Mouse (Mus musculus): ENCODE results near the gene Zfp90.
A peak's percentile ranks its signal among the peaks of the same experiment; 100 is the strongest.

The Zfp90 gene

DNA sequence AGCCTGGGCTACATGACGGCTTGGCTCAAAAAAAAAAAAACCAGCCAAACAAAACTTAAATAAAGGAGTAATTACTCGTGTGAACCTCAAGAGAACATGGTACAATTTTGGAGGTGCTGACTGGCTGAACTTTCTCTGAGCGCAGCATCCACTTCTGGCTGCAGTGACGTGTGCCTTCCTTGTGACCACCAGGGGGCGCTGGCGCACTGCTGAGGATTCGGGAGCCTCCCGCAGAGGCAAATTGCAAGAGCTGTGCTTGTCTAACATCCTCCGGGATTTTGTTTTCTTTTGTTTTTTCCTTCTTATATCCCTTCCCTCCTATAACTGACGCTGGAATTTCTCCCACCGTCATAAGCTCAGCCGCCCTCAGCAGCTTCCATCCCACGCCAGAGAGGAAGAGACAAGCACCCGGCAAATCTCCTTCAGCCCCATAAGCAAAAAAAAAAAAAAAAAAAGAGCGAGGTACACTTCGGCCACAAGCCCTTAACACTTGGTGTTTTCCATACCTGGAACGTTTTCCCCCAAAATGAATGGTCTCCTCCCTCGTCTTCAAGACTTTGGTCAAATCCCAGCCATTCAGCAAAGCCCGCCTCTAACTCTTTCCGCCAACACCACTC is 17.9 kb downstream of the Zfp90 start:
- DNase-seq (ENCODE audit: low read depth, low spot score) = peak; percentile 72

DNA sequence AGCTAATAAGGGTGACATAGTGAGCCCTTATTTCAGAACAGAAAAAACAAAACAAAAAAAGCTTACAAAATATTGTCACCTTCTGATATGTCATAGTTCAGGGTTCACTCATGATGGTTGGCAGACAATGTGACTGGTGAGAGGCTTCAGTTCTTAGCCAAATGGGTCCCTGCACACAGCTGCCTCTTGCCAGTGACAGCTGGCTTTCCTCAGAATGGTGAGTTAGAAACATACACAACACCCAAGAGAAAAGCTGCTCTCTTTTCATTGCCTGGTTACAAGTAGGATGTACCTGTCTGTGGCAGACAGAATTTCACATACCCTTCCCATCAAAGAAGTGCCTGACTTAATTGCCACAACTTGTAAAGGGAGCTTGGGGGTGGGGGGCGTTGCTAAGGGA is 18.5 kb downstream of the Zfp90 start:
- no peak for DNase-seq (ENCODE audit: low read depth, low spot score)

DNA sequence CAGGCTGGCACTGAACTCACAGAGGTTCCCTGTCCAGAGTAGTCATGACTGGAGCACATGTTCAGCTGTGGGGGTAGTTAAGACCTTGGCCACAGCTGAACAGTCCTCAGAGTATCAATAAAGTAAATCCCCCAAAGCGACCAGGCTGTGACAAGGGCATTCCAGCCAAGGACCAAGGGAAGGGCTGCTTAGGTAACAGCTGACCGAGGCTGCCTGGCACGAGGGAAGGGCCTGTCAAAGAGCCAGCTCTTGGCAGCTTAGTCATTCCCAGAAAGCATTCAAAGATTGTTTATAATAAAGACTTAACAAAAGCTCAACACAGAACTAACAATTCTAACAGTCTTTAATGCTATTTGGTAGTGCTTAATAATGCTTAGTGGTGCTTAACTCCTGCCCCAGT is 22.7 kb downstream of the Zfp90 start:
- no peak for DNase-seq (ENCODE audit: low read depth, low spot score)

DNA sequence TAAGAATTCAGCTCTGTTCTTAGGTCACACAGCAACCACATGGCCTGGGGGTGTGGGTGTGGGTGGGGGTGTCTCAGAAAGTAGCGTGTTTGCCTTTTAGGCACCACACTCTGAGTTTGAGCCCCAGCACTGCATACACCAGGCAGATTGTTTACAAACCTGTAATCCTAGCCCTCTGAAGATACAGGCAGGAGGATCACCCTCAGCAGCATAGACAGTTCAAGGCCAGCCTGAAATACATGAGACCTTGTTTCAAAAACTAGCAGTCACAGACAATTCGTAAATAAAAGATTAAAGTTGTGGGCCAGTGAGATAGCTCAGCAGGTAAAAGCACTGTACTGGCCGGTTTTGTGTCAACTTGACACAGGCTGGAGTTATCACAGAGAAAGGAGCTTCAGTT is 25.0 kb downstream of the Zfp90 start:
- no peak for DNase-seq (ENCODE audit: low read depth, low spot score)

DNA sequence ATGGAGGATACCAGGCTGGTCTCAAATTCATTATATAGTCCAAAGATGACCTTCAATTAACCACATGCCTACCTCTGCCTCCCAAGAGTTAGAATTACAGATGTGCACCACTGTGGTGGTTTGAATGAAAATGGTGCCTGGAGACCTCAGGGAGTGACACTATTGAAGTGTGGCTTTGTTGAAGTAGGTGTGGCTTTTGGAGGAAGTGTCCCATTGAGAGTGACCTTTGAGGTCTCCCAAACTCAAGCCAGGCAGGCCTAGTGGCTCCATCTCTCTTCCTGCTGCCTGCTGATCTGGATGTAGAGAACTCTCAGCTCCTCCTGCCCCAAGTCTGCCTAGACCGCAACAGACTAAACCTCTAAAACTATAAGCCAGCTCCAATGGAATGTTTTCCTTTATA is 27.6 kb downstream of the Zfp90 start:
- DNase-seq (ENCODE audit: low read depth, low spot score) = no peak

DNA sequence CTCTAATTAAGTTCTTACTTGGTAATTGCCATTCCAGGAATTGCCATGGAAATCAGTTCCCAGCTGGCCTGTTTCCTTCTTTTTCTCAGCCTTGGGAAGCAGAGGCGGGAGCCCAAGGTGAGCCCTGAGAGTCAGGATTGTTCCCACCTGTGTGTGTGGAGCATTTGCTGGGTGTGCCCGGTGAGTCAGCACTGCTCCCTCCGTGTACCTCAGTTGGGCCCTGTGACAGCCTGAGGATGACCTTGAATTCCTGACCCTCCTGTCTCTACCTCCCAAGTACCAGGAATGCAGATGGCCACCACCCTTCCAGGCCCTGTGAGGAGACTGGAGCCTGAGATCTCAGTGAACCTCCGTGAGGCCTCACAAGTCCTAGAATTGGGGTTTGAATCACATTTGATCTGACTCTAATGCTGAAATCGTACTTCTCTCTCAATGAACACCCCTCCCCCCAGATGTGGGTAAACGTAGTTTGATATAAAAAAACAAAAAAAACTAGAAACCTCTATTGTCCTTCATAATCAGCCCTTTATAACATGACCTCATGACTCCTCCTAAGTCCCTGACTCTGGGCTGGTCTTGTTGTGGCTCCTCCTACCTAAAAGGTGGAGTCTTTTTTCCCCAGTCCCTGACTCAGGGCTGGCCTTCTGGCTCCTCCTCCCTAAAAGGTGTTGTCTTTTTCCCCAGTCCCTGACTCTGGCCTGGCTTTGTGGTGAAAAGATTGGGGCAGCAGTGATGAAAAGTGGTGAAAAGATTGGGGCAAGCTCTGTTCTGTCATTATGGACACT is 36.4 kb downstream of the Zfp90 start:
- peak; percentile 77 for DNase-seq (ENCODE audit: low read depth, low spot score)

DNA sequence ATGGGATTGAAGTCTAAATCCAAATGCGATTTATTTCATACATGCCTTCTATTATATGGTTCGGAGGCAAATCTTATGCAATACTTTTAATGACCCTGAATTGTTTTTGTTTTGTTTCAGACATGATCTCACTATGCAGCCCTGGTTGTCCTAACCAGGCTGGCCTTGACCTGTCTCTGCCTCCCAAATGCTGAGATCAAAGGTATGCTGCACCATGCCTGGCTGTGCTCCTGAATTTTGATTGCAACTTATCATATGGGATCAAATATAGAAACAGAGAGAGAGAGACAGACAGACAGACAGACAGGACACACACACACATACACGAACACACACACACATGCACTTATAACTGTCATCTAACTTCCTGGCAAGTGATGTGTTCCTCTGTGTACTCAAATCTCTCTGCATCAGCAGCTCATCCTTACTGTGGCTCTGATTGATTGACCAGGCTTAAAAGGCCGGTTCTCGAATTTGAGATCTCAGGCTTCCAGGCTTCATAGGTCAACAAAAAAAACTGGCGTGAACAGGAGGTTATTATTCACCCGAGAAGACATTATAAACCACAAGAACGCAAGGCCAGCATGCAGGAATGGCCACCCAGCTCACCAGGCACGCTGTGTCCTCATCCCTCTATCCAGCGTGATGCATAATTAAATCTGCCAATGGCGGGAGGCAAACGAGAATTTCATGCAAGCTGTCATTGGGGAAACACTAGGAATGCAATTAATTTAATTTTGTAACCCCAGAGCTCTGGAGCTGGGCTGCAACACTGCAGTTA is 37.8 kb downstream of the Zfp90 start:
- DNase-seq (ENCODE audit: low read depth, low spot score) = no peak

DNA sequence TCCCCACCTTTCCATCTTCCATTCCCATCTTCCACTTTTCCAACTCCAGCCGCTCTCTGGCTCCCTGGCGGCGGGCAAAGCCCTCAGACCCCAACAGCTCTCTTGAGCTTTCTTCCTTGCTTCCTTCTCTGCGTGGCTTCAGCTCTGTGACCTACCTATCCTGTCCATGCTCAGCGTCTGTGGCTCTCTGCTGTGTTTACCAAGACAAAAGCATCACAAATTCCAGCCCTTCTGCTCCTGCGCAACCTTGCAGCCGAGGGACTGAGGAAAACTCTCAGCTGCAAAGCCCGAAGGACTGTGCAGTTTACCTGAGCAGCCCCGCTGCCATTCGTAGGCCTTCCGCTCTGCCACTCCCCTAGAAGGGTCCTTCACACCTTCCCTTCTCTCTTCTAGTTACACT is 38.9 kb downstream of the Zfp90 start:
- no peak for DNase-seq (ENCODE audit: low read depth, low spot score)

DNA sequence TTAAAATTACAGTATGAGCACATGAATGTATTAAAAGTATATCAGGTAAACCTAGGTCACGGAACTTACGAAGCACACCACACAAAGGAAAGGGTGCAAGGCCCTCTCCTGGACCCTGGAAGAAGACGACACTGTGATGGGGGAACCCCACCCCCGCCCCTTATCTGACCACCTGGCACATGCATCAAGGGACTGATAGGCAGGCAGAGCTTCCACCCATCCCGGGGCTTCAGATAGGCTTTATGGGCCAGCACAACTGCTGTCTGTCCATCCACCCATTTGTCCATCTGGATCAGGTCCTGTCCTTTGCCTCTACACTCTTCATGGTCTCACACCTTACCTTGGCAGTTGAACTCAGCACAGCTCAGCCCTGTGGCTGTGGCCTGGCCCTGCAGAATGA is 47.0 kb downstream of the Zfp90 start:
- DNase-seq (ENCODE audit: low read depth, low spot score) = no peak

DNA sequence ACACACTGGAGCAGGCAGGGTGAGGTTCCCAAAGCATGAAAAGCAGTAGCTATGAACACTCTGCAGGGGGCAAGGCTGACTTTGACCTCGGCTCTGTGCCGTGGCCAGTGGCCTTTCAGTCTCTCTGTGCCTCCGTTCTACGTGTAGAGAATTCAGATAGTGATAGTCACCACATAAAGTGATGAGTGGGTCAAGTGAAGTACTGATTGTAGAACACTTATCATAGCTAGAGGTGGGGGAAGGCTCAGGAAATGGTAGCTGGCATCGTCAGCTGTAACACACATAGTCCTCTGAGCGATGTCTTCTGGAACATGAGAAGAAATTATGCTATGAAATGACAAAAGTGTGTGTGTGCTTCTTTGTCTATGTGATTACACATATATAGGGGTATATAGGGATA is 48.7 kb downstream of the Zfp90 start:
- no peak for DNase-seq (ENCODE audit: low read depth, low spot score)

DNA sequence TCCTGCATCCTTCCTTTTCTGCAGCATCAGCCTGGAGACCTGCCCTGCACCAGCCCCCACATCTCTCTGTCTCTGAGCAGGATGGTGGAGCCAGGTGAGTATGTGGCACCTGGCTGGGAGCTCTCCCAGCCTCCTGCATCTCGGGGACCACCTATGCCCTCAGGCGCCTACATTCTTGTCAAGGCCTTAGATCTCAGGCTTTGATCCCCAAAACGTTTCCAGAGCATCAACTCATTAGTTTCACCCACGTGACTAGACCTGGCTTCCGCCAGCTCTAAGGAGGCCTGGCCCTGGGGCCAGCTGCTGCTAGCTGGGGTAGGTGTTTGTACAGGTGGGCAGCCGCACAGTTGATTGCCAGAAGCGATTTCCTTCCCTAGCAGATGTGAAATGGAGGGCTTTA is 54.4 kb downstream of the Zfp90 start:
- DNase-seq (ENCODE audit: low read depth, low spot score) = no peak

DNA sequence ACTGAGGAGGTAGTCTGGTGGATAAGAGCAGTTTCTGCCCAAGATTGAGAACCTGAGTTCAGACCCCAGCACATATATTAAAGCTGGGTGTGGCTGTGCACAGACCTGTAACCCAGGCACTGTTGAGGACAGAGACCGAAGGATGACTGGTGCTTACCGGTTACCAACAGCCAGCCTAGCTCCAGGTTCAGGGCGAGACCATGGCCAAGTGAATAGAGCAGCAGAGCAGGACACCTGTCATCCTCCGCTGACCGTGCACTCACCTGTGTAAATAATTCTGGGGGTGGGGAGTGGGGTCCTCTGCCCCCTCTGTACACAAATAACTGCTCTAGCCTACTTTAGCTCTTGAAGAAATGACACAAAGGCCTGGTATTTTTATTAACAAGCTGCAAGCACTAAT is 58.9 kb downstream of the Zfp90 start:
- no peak for DNase-seq (ENCODE audit: low read depth, low spot score)

All from WW6 (cell line).